Mouse (Mus musculus): ENCODE measurements around the gene Rab5b. TPM values are rescaled to one million over a fixed set of nuclear protein-coding genes. Genes with fewer than 3 reads are reported as not detected.
A peak's percentile ranks its signal among the peaks of the same experiment; 100 is the strongest.

Rab5b gene
- total RNA-seq, 2 experiments from 2014 or later: 16.2 to 19.1 TPM

GRCm38 (mm10) chr10:128702328-128703007, 6.4 kb upstream of the Rab5b start:
- ATAC-seq (replicated peaks; ENCODE audit: low FRiP score, low TSS enrichment, poor library complexity, severe bottlenecking): no peak

GRCm38 (mm10) chr10:128700712-128701111, 4.6 kb upstream of the Rab5b start:
- ATAC-seq (replicated peaks; ENCODE audit: low FRiP score, low TSS enrichment, poor library complexity, severe bottlenecking): no peak

GRCm38 (mm10) chr10:128699611-128700010, 3.5 kb upstream of the Rab5b start:
- ATAC-seq (replicated peaks; ENCODE audit: low FRiP score, low TSS enrichment, poor library complexity, severe bottlenecking): no peak

GRCm38 (mm10) chr10:128699006-128699405, 2.9 kb upstream of the Rab5b start:
- ATAC-seq (replicated peaks; ENCODE audit: low FRiP score, low TSS enrichment, poor library complexity, severe bottlenecking): no peak

- ATAC-seq (replicated peaks; ENCODE audit: low FRiP score, low TSS enrichment, poor library complexity, severe bottlenecking): no peak
Measured at GRCm38 (mm10) chr10:128697072-128697725, 1.1 kb upstream of the Rab5b start.

GRCm38 (mm10) chr10:128695411-128695991, 563 bp downstream of the Rab5b start:
- ATAC-seq (replicated peaks; ENCODE audit: low FRiP score, low TSS enrichment, poor library complexity, severe bottlenecking): no peak

GRCm38 (mm10) chr10:128674469-128675008, 21.5 kb downstream of the Rab5b start:
- peak; percentile 69 for ATAC-seq (replicated peaks; ENCODE audit: low FRiP score, low TSS enrichment, poor library complexity, severe bottlenecking)

- peak; percentile 85 for ATAC-seq (replicated peaks; ENCODE audit: low FRiP score, low TSS enrichment, poor library complexity, severe bottlenecking)
Measured at GRCm38 (mm10) chr10:128673763-128674468, 22.1 kb downstream of the Rab5b start, which contains the start of gene Suox. Suox (minus strand) TSS chr10:128674073.

GRCm38 (mm10) chr10:128671148-128671547, 24.9 kb downstream of the Rab5b start:
- ATAC-seq (replicated peaks; ENCODE audit: low FRiP score, low TSS enrichment, poor library complexity, severe bottlenecking): no peak

GRCm38 (mm10) chr10:128668790-128669672, 27.0 kb downstream of the Rab5b start:
- no peak for ATAC-seq (replicated peaks; ENCODE audit: low FRiP score, low TSS enrichment, poor library complexity, severe bottlenecking)

GRCm38 (mm10) chr10:128665806-128666205, 30.3 kb downstream of the Rab5b start:
- ATAC-seq (replicated peaks; ENCODE audit: low FRiP score, low TSS enrichment, poor library complexity, severe bottlenecking): no peak

- ATAC-seq (replicated peaks; ENCODE audit: low FRiP score, low TSS enrichment, poor library complexity, severe bottlenecking): peak; percentile 73
Measured at GRCm38 (mm10) chr10:128665307-128665706, 30.8 kb downstream of the Rab5b start.

GRCm38 (mm10) chr10:128664808-128665207, 31.3 kb downstream of the Rab5b start:
- ATAC-seq (replicated peaks; ENCODE audit: low FRiP score, low TSS enrichment, poor library complexity, severe bottlenecking): peak; percentile 88

GRCm38 (mm10) chr10:128663441-128664220, 32.4 kb downstream of the Rab5b start:
- ATAC-seq (replicated peaks; ENCODE audit: low FRiP score, low TSS enrichment, poor library complexity, severe bottlenecking): no peak

GRCm38 (mm10) chr10:128662465-128662864, 33.6 kb downstream of the Rab5b start:
- no peak for ATAC-seq (replicated peaks; ENCODE audit: low FRiP score, low TSS enrichment, poor library complexity, severe bottlenecking)

- no peak for ATAC-seq (replicated peaks; ENCODE audit: low FRiP score, low TSS enrichment, poor library complexity, severe bottlenecking)
Measured at GRCm38 (mm10) chr10:128659490-128659889, 36.6 kb downstream of the Rab5b start.

- no peak for ATAC-seq (replicated peaks; ENCODE audit: low FRiP score, low TSS enrichment, poor library complexity, severe bottlenecking)
Measured at GRCm38 (mm10) chr10:128657844-128658243, 38.2 kb downstream of the Rab5b start.

GRCm38 (mm10) chr10:128656731-128657130, 39.3 kb downstream of the Rab5b start:
- ATAC-seq (replicated peaks; ENCODE audit: low FRiP score, low TSS enrichment, poor library complexity, severe bottlenecking): no peak

Measured in megakaryocyte-erythroid progenitor cell, adult 5-6 weeks (primary cell).